Mouse (Mus musculus): ENCODE measurements around the gene Dapk1. TPM values are rescaled to one million over a fixed set of nuclear protein-coding genes. Genes with fewer than 3 reads are reported as not detected.

Dapk1 gene
- polyA plus RNA-seq, 1 experiment from 2014 or later, result 34.5 TPM

DNA sequence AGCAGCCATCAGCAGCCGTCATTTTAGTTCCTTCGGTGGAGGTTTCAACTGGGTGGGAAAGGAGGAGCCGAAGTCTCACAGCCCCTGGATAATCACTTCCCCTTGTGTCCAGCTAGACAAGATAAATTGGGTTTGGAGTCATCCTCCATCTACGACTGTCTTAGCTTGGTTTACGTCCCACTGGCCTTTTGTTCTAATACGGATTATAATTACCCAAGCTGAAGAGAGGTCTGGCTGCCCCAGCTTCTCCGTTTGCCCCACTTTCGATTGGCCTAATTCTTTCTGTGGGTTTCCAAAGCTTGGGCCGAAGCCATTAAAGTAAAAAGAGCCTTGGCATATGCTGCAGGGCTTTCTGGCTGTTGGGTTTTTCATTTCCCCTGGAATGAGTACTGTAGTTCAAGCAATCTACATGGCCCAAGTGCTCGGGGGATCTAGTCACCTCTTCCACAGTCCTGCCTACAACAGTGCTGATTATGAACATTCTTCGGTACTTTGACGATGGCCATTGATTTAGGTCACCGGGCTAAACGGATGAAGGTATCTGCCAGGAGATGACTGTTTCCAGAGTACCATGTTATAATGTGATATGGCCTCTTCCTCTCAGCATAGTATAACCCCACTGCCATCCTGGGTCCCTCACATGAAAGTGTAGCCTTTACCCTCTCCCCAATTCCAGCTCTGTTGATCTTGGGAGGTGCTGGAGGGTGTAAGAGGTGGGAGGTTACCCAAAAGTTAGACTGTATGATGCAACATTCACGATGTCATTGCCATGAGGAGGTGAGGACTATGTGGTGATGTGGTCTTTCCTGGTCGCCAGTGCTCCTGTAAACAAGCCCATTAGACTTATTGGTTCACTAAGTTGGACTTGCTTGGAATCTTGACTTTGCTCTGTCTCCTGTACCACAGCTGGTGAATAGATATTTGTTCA, 106.1 kb downstream of the Dapk1 start:
- Histone ChIP-seq H3K27me3 (ENCODE audit: control insufficient read depth, insufficient read depth, low read length) (no peaks in the 10 kb centered on the region), H3K9ac (replicated peaks; ENCODE audit: low read depth, low read length) (no peak overlapping the region), H3K4me1 (ENCODE audit: control insufficient read depth, insufficient read depth, low read length) (no peaks in the 10 kb centered on the region), H3K36me3 (ENCODE audit: control insufficient read depth, insufficient read depth, low read length) (no peaks in the 10 kb centered on the region), H3K9me3 (ENCODE audit: control insufficient read depth, low read length) (no peaks in the 10 kb centered on the region), H3K4me2 (ENCODE audit: low read depth, low read length) (no peak overlapping the region), H3K4me3 (ENCODE audit: low read depth, low read length) (no peak overlapping the region), H3K27ac (ENCODE audit: low read depth, low read length) (no peak overlapping the region)
- ATAC-seq (ENCODE audit: low read depth), result peak; percentile 19; the same call in 1 of the 2 replicates
- WGBS, result 49% methylated on average over 16 of the region's 16 CpGs

DNA sequence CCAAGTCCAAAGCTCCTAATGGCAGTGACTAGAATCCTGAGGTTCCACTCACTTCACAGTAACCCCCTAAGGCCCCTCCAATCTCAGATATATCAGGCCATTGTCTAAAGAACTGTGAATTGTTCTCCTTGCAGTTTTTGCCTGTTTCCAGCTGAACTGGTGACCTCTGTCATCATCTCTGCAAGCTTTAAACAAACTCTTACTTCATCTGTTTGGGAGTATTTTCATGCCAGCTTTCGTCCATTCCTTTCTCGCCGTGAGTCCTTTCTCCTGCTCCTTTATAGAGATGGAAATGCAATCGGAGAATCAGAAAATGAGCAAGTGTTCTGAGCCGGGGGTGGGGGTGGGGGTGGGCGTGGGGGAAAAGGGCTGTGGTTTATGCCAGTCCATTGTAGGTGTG, 107.4 kb downstream of the Dapk1 start:
- ATAC-seq (ENCODE audit: low read depth), result no peak
- no peak overlapping the region for H3K4me2 ChIP-seq (ENCODE audit: low read depth, low read length)
- H3K4me1 ChIP-seq (ENCODE audit: control insufficient read depth, insufficient read depth, low read length), result no peaks in the 10 kb centered on the region
- H3K4me3 ChIP-seq (ENCODE audit: low read depth, low read length), result no peak overlapping the region
- H3K36me3 ChIP-seq (ENCODE audit: control insufficient read depth, insufficient read depth, low read length), result no peaks in the 10 kb centered on the region
- H3K9me3 ChIP-seq (ENCODE audit: control insufficient read depth, low read length), result no peaks in the 10 kb centered on the region
- H3K27ac ChIP-seq (ENCODE audit: low read depth, low read length), result no peak overlapping the region
- H3K9ac ChIP-seq (replicated peaks; ENCODE audit: low read depth, low read length), result no peak overlapping the region
- WGBS, result 67% methylated on average over 6 of the region's 6 CpGs
- no peaks in the 10 kb centered on the region for H3K27me3 ChIP-seq (ENCODE audit: control insufficient read depth, insufficient read depth, low read length)

DNA sequence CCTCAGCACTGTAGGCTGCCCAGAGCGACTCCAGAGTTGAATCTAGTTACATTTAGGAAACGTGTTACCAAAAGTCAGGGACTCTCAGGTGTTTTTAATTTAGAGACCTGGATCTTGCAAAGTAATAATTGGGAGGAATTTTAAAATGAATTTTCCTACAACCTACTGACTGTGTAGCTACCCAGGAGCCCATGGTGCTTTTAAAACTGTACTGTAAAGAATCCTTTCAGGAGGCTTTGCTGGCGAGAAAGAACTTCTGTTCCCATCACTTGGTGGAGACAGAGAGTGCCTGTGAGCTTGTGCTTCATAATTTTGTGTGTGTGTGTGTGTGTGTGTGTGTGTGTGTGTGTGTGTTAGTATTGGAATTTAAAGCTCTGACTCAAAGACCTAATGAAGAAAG, 109.2 kb downstream of the Dapk1 start:
- no peak for ATAC-seq (ENCODE audit: low read depth)
- Histone ChIP-seq H3K9me3 (ENCODE audit: control insufficient read depth, low read length) (no peaks in the 10 kb centered on the region), H3K4me1 (ENCODE audit: control insufficient read depth, insufficient read depth, low read length) (no peaks in the 10 kb centered on the region), H3K27me3 (ENCODE audit: control insufficient read depth, insufficient read depth, low read length) (no peaks in the 10 kb centered on the region), H3K4me3 (ENCODE audit: low read depth, low read length) (no peak overlapping the region), H3K4me2 (ENCODE audit: low read depth, low read length) (no peak overlapping the region), H3K36me3 (ENCODE audit: control insufficient read depth, insufficient read depth, low read length) (no peaks in the 10 kb centered on the region), H3K27ac (ENCODE audit: low read depth, low read length) (no peak overlapping the region), H3K9ac (replicated peaks; ENCODE audit: low read depth, low read length) (no peak overlapping the region)
- whole genome bisulfite sequencing, result 76% methylated on average over 3 of the region's 3 CpGs

DNA sequence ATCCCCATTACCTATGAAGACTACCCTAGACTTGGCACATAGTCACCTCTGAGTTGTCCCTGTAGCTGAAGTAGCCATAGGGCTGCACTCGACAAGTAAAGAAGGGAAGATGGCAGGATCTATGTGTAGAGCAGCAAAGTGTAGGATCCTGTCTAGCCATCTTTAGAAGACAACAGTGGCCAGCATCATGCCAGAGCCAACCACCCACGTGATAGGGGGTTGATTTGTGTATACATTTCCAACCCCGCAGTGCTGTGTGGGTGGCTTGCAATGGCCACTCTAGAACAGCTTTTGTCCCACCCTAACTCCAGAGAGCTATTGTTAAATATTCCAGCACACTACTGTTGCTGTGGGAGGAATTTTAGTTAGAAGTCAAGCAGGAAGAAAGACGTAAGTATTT, 111.8 kb downstream of the Dapk1 start:
- Histone ChIP-seq H3K4me3 (ENCODE audit: low read depth, low read length) (no peak overlapping the region), H3K27me3 (ENCODE audit: control insufficient read depth, insufficient read depth, low read length) (no peaks in the 10 kb centered on the region), H3K27ac (ENCODE audit: low read depth, low read length) (no peak overlapping the region), H3K4me1 (ENCODE audit: control insufficient read depth, insufficient read depth, low read length) (no peaks in the 10 kb centered on the region), H3K4me2 (ENCODE audit: low read depth, low read length) (no peak overlapping the region), H3K36me3 (ENCODE audit: control insufficient read depth, insufficient read depth, low read length) (peaks cover 8% of the 10 kb centered on the region), H3K9ac (replicated peaks; ENCODE audit: low read depth, low read length) (no peak overlapping the region), H3K9me3 (ENCODE audit: control insufficient read depth, low read length) (no peaks in the 10 kb centered on the region)
- ATAC-seq (ENCODE audit: low read depth), result no peak
- WGBS, result 89% methylated on average over 4 of the region's 4 CpGs

DNA sequence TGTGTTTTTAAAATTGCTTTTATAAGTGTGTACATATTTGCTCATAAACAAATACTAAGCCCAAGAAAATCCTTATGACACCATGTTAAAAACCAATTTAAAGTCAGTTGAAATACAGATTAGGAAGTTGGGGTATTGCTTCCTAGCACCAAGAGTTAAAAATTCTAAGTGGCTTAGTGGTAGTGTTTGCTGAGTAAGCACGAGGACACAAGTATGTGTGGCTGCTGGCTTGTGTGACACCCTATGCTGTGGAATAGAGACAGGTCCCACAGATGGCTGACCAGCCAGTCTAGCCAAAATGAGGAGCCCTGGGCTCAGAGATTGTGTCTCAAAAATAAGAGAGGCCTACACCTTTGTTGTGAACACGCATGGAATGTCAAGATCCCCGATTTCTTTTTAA, 114.4 kb downstream of the Dapk1 start:
- no peak for ATAC-seq (ENCODE audit: low read depth)
- H3K9ac ChIP-seq (replicated peaks; ENCODE audit: low read depth, low read length), result no peak overlapping the region
- H3K4me1 ChIP-seq (ENCODE audit: control insufficient read depth, insufficient read depth, low read length), result no peaks in the 10 kb centered on the region
- H3K36me3 ChIP-seq (ENCODE audit: control insufficient read depth, insufficient read depth, low read length), result peaks cover 24% of the 10 kb centered on the region
- 81% methylated on average over 3 of the region's 3 CpGs for WGBS
- no peak overlapping the region for H3K27ac ChIP-seq (ENCODE audit: low read depth, low read length)
- H3K4me3 ChIP-seq (ENCODE audit: low read depth, low read length), result no peak overlapping the region
- no peak overlapping the region for H3K4me2 ChIP-seq (ENCODE audit: low read depth, low read length)
- no peaks in the 10 kb centered on the region for H3K27me3 ChIP-seq (ENCODE audit: control insufficient read depth, insufficient read depth, low read length)
- H3K9me3 ChIP-seq (ENCODE audit: control insufficient read depth, low read length), result no peaks in the 10 kb centered on the region

DNA sequence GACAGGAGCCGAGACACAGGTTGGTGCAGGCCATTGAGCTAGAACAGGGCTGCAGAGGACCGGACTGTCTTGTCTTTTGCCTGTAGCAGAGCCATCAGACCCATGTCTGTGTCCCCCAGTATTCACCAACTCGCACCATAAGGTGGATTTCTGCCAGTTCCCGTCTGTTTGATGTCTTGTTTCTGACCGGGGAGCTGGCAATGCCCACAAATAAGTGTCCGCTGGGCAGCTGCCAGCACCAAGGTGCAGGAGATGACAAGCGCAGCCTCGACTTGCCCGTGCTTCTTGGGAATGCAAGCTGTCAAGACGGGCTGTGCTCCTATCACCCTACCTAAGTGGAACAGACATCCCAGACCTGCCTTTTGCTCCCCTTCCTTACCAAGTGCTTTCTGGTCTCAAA, 115.7 kb downstream of the Dapk1 start:
- Histone ChIP-seq H3K4me3 (ENCODE audit: low read depth, low read length) (no peak overlapping the region), H3K27me3 (ENCODE audit: control insufficient read depth, insufficient read depth, low read length) (no peaks in the 10 kb centered on the region), H3K9ac (replicated peaks; ENCODE audit: low read depth, low read length) (no peak overlapping the region), H3K27ac (ENCODE audit: low read depth, low read length) (no peak overlapping the region), H3K4me1 (ENCODE audit: control insufficient read depth, insufficient read depth, low read length) (no peaks in the 10 kb centered on the region), H3K4me2 (ENCODE audit: low read depth, low read length) (no peak overlapping the region), H3K9me3 (ENCODE audit: control insufficient read depth, low read length) (no peaks in the 10 kb centered on the region), H3K36me3 (ENCODE audit: control insufficient read depth, insufficient read depth, low read length) (peaks cover 27% of the 10 kb centered on the region)
- no peak for ATAC-seq (ENCODE audit: low read depth)
- 85% methylated on average over 10 of the region's 10 CpGs for WGBS

DNA sequence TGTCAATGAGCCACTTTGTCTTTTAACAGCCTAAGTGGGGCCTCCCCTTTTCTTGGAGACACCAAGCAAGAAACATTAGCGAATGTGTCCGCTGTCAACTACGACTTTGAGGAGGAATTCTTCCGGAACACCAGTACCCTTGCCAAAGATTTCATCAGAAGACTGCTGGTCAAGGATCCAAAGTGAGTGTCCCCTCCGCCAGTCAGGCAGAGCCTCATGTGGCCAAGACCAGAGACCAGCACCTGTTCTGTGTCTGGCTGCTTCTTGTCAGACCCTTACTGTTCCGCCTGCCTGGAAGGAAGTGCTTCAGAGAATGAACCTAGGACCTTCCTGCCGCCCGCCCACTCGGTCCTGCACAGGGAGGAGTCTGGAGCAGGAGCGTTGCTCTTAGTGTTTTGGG, 117.8 kb downstream of the Dapk1 start:
- Histone ChIP-seq H3K9me3 (ENCODE audit: control insufficient read depth, low read length) (no peaks in the 10 kb centered on the region), H3K27ac (ENCODE audit: low read depth, low read length) (no peak overlapping the region), H3K4me3 (ENCODE audit: low read depth, low read length) (no peak overlapping the region), H3K4me2 (ENCODE audit: low read depth, low read length) (no peak overlapping the region), H3K27me3 (ENCODE audit: control insufficient read depth, insufficient read depth, low read length) (no peaks in the 10 kb centered on the region), H3K9ac (replicated peaks; ENCODE audit: low read depth, low read length) (no peak overlapping the region), H3K36me3 (ENCODE audit: control insufficient read depth, insufficient read depth, low read length) (peaks cover 33% of the 10 kb centered on the region), H3K4me1 (ENCODE audit: control insufficient read depth, insufficient read depth, low read length) (no peaks in the 10 kb centered on the region)
- ATAC-seq (ENCODE audit: low read depth), result no peak
- WGBS, result 92% methylated on average over 10 of the region's 10 CpGs

DNA sequence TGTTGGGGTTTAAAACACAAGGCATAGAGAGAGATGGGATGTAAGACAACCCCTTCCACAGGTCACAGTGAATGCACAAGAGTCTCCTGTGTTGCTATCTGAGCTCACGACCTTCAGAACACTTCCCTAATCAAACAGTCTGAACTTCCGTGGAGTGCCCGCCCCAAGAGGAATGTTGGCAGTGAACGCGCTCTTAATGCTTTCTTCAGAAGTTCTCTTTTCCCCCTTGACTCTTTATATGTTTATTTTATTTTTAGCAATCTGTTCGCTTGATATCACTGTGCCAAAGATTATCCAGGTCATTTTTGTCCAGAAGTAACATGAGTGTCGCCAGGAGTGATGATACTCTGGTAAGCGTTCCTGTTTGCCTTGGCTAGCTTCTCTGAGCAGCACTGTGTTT, 121.0 kb downstream of the Dapk1 start:
- no peak overlapping the region for H3K9ac ChIP-seq (replicated peaks; ENCODE audit: low read depth, low read length)
- H3K9me3 ChIP-seq (ENCODE audit: control insufficient read depth, low read length), result no peaks in the 10 kb centered on the region
- WGBS, result 95% methylated on average over 8 of the region's 8 CpGs
- H3K4me2 ChIP-seq (ENCODE audit: low read depth, low read length), result no peak overlapping the region
- H3K27me3 ChIP-seq (ENCODE audit: control insufficient read depth, insufficient read depth, low read length), result no peaks in the 10 kb centered on the region
- no peak for ATAC-seq (ENCODE audit: low read depth)
- H3K27ac ChIP-seq (ENCODE audit: low read depth, low read length), result no peak overlapping the region
- no peaks in the 10 kb centered on the region for H3K4me1 ChIP-seq (ENCODE audit: control insufficient read depth, insufficient read depth, low read length)
- H3K36me3 ChIP-seq (ENCODE audit: control insufficient read depth, insufficient read depth, low read length), result peaks cover 41% of the 10 kb centered on the region
- no peak overlapping the region for H3K4me3 ChIP-seq (ENCODE audit: low read depth, low read length)

DNA sequence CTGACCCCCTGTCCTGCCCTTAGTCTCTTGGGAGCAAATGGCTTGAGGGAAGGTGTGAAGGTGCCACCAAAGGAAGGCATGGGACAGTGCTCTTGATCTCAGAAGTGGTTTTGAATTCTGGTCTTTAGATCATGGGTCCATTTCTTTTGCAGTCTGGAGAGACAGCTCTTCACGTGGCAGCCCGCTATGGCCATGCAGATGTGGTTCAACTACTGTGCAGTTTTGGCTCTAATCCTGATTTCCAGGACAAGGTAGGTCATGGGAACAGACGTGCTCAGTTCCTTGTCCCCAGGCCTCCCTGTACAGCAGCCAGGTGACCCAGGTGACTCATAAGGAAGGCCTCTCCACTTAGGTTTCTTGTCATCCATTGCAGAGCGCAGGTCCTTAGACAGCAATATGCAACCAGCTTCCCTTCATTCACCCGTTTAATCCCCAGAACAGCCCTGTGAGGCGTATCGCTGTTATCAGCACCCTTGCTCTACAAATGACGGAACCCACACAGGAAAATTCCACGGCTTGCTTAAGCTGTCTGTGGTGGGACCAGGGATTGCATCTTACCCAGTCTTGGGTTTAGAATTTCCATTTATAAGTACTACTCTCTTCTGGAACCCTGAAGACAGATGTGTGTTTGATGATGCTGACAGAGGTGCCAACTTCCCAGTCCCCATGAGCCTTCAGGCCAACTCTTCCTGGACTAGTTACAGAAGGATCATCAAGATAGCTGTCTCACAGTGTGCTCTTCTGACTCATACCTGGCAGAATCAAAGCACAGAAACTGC, 126.7 kb downstream of the Dapk1 start:
- H3K9ac ChIP-seq (replicated peaks; ENCODE audit: low read depth, low read length), result no peak overlapping the region
- H3K36me3 ChIP-seq (ENCODE audit: control insufficient read depth, insufficient read depth, low read length), result peaks cover 31% of the 10 kb centered on the region
- no peak overlapping the region for H3K4me2 ChIP-seq (ENCODE audit: low read depth, low read length)
- H3K9me3 ChIP-seq (ENCODE audit: control insufficient read depth, low read length), result no peaks in the 10 kb centered on the region
- WGBS, result 96% methylated on average over 9 of the region's 9 CpGs
- no peaks in the 10 kb centered on the region for H3K27me3 ChIP-seq (ENCODE audit: control insufficient read depth, insufficient read depth, low read length)
- no peak overlapping the region for H3K27ac ChIP-seq (ENCODE audit: low read depth, low read length)
- no peaks in the 10 kb centered on the region for H3K4me1 ChIP-seq (ENCODE audit: control insufficient read depth, insufficient read depth, low read length)
- no peak overlapping the region for H3K4me3 ChIP-seq (ENCODE audit: low read depth, low read length)
- ATAC-seq (ENCODE audit: low read depth), result no peak

All from neural tube, embryonic 14.5 days (tissue).